Mouse (Mus musculus) myocyte (in vitro differentiated cells): ENCODE measurements around the gene Cfc1.
"Not testable (repeated sequence)": the region's sequence is repeated elsewhere in the genome, so short reads cannot be mapped to it uniquely, and the experiment has no call there.

ENCODE experiments used
- E2F4 ChIP-seq: IDR thresholded peaks from one replicate; pipeline ENCODE4 v1.6.1; 2011; ENCODE audit warnings: mild to moderate bottlenecking, control low read depth, moderate library complexity; ENCODE audit not compliant: insufficient read depth
- MYOG ChIP-seq, 3 experiments: IDR thresholded peaks; one replicate each; pipeline ENCODE4 v1.6.1; 2011; ENCODE audit warnings: control low read depth in 2 of 3, low read depth in 2 of 3, mild to moderate bottlenecking in 2 of 3; ENCODE audit not compliant: insufficient read length in 2 of 3, control insufficient read depth in 1 of 3, insufficient read depth in 1 of 3
- POLR2A ChIP-seq: IDR thresholded peaks from one replicate; pipeline ENCODE4 v1.6.1; 2011; ENCODE audit warnings: low read depth, mild to moderate bottlenecking, control low read depth, moderate library complexity; ENCODE audit not compliant: insufficient read length
- SRF ChIP-seq: IDR thresholded peaks from one replicate; pipeline ENCODE4 v1.6.1; 2011; ENCODE audit warnings: low read depth; ENCODE audit not compliant: control insufficient read depth, insufficient read length

DNA sequence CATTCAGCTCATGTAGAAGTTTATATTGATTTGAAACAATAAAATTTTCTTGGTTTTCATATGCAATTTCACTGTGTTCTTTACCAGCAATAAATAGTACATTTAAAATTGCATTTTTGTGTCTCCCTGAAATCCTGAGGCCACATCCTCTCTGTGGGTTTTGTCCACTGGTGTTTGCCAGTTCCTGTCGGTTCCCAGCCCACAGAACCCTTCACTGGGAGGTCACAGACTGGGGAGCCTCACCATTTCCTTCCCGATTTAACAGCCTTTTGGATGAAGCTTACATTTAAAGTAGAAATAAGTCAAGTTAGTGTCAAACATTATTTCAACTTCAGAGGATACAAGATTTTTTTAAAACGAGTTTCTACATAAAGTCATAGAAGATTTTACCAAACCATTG lies 874 bp upstream of the Cfc1 start:
- TF ChIP-seq POLR2A; E2F4; MYOG (IDR thresholded peaks at IDR 0.05; ENCODE audit: control insufficient read depth in 1 of 3, insufficient read depth in 1 of 3, insufficient read length in 2 of 3, low read depth in 2 of 3); SRF: not testable (repeated sequence)
